Mouse (Mus musculus) thymus, adult 2 months (tissue): ENCODE results near the gene Nek8. TPM values are rescaled to one million over a fixed set of nuclear protein-coding genes. Genes with fewer than 3 reads are reported as not detected.

Experiments
- DNase-seq: peaks from one replicate; pipeline ENCODE4 v3.0.0; 2021
- H3K27ac ChIP-seq: fragments of 200-500 bp; 2 replicates; pipeline ENCODE4 v1.5.1; 2012; ENCODE audit warnings: low read length, control low read depth; ENCODE audit not compliant: control insufficient read depth, insufficient read depth
- H3K27me3 ChIP-seq: fragments of 200-500 bp; 2 replicates; pipeline ENCODE4 v1.6.1; 2012; ENCODE audit warnings: mild to moderate bottlenecking, low read length, moderate library complexity, mixed read lengths; ENCODE audit not compliant: control insufficient read depth, insufficient read depth
- H3K36me3 ChIP-seq: fragments of 200-500 bp; 2 replicates; pipeline ENCODE4 v1.6.1; 2012; ENCODE audit warnings: mild to moderate bottlenecking, low read length, moderate library complexity; ENCODE audit not compliant: control insufficient read depth, insufficient read depth
- H3K4me1 ChIP-seq: fragments of 200-500 bp; replicated peaks from 2 replicates; pipeline ENCODE4 v1.6.1; 2012; ENCODE audit warnings: low read length; ENCODE audit not compliant: control insufficient read depth, insufficient read depth
- H3K4me3 ChIP-seq: fragments of 200-500 bp; 2 replicates; pipeline ENCODE4 v1.5.1; 2012; ENCODE audit warnings: mild to moderate bottlenecking, low read length, control low read depth, moderate library complexity; ENCODE audit not compliant: control insufficient read depth, insufficient read depth
- CTCF ChIP-seq: fragments of 200-500 bp; IDR thresholded peaks from 2 replicates; pipeline ENCODE4 v1.5.1; 2012; ENCODE audit warnings: mild to moderate bottlenecking, control low read depth, low read length, moderate library complexity, borderline replicate concordance; ENCODE audit not compliant: control insufficient read depth, poor library complexity, insufficient read depth; ENCODE audit errors: extremely low read depth
- POLR2A ChIP-seq: fragments of 200-500 bp; IDR thresholded peaks from 2 replicates; pipeline ENCODE4 v1.6.1; 2012; ENCODE audit warnings: mild to moderate bottlenecking, low read length, control low read depth, moderate library complexity; ENCODE audit not compliant: control insufficient read depth, poor library complexity, insufficient read depth; ENCODE audit errors: extremely low read depth
- WGBS: fragments of 180-500 bp; shearing (Covaris S2); methylation state at CpG from one replicate; pipeline ENCODE4 v1.1.7; 2018; 5-methylcytosine and 5-hydroxymethylcytosine counted together
- polyA plus RNA-seq: library from polyadenylated mRNA; depleted of rRNA; stranded (reverse); fragments of >200 nt; gene quantifications from 2 replicates; pipeline ENCODE4 v1.2.3, GENCODE M21; 2012

The Nek8 gene
- polyA plus RNA-seq, 1 experiment = 27.4 TPM

- no peak for DNase-seq
- peaks cover 17% of the 10 kb centered on the region for H3K36me3 ChIP-seq
- 62% methylated on average over 10 of the region's 10 CpGs for WGBS
- peaks cover 10% of the 10 kb centered on the region for H3K27me3 ChIP-seq
- peaks cover 13% of the 10 kb centered on the region for H3K4me1 ChIP-seq
- no peak overlapping the region for H3K4me3 ChIP-seq
- H3K27ac ChIP-seq = no peak overlapping the region
- no peak for TF ChIP-seq POLR2A
- no peak for TF ChIP-seq CTCF
These were observed 7.5 kb upstream of the Nek8 start for GRCm38 (mm10) chr11:78183884-78184514.

GRCm38 (mm10) chr11:78182961-78183844 lies 6.7 kb upstream of the Nek8 start, which contains the start of gene Rpl23a:
Gene Rpl23a, minus strand, starts transcription at chr11:78183584.
- Histone ChIP-seq H3K4me1 (peaks cover 8% of the 10 kb centered on the region; the same call in 1 of the 2 replicates), H3K36me3 (peaks cover 17% of the 10 kb centered on the region), H3K27ac (peak within 1 kb of the TSS; percentile 77), H3K4me3 (peak within 1 kb of the TSS; percentile 99), H3K27me3 (peaks cover 2% of the 10 kb centered on the region)
- under 1% methylated on average over 38 of the region's 38 CpGs for WGBS
- peak; percentile 74 for DNase-seq
- peak; percentile 77; the same call in 1 of the 2 replicates for TF ChIP-seq POLR2A
- no peak for TF ChIP-seq CTCF

GRCm38 (mm10) chr11:78182450-78182849 lies 6.0 kb upstream of the Nek8 start:
- 6% methylated on average over 7 of the region's 7 CpGs for WGBS
- no peak for TF ChIP-seq CTCF
- TF ChIP-seq POLR2A = no peak
- Histone ChIP-seq H3K27me3 (no peaks in the 10 kb centered on the region; the same call in 1 of the 2 replicates), H3K36me3 (peaks cover 17% of the 10 kb centered on the region), H3K27ac (no peak overlapping the region), H3K4me3 (peak overlapping the region; percentile 99), H3K4me1 (peaks cover 8% of the 10 kb centered on the region)
- DNase-seq = no peak

GRCm38 (mm10) chr11:78181830-78182357 lies 5.4 kb upstream of the Nek8 start:
- Histone ChIP-seq H3K4me1 (peaks cover 14% of the 10 kb centered on the region), H3K27me3 (no peaks in the 10 kb centered on the region; the same call in 1 of the 2 replicates), H3K4me3 (no peak overlapping the region), H3K36me3 (peaks cover 17% of the 10 kb centered on the region), H3K27ac (no peak overlapping the region)
- no peak for TF ChIP-seq CTCF
- no peak for TF ChIP-seq POLR2A
- WGBS = 62% methylated on average over 2 of the region's 2 CpGs
- no peak for DNase-seq

- DNase-seq = no peak
- TF ChIP-seq POLR2A (no peak), CTCF (no peak)
- Histone ChIP-seq H3K4me3 (no peak overlapping the region), H3K27ac (no peak overlapping the region), H3K4me1 (peaks cover 15% of the 10 kb centered on the region), H3K36me3 (peaks cover 17% of the 10 kb centered on the region), H3K27me3 (no peaks in the 10 kb centered on the region)
- WGBS = 94% methylated on average over 6 of the region's 6 CpGs
These were observed 3.7 kb upstream of the Nek8 start for GRCm38 (mm10) chr11:78180081-78180761.

GRCm38 (mm10) chr11:78179438-78179999 lies 3.0 kb upstream of the Nek8 start:
- no peak overlapping the region for H3K27ac ChIP-seq
- peaks cover 15% of the 10 kb centered on the region for H3K4me1 ChIP-seq
- 58% methylated on average over 8 of the region's 8 CpGs for WGBS
- H3K36me3 ChIP-seq = peaks cover 17% of the 10 kb centered on the region
- DNase-seq = no peak
- TF ChIP-seq POLR2A (no peak), CTCF (no peak)
- H3K27me3 ChIP-seq = no peaks in the 10 kb centered on the region
- H3K4me3 ChIP-seq = no peak overlapping the region
